Mouse (Mus musculus) kidney, postnatal 10 days (tissue): ENCODE results near the gene Rnf111.
"Not testable (repeated sequence)": the region's sequence is repeated elsewhere in the genome, so short reads cannot be mapped to it uniquely, and the experiment has no call there.

ENCODE experiments used
- DNase-seq: peaks from one replicate; pipeline ENCODE4 v3.0.0; 2021; ENCODE audit warnings: mixed read lengths

The Rnf111 gene

DNA sequence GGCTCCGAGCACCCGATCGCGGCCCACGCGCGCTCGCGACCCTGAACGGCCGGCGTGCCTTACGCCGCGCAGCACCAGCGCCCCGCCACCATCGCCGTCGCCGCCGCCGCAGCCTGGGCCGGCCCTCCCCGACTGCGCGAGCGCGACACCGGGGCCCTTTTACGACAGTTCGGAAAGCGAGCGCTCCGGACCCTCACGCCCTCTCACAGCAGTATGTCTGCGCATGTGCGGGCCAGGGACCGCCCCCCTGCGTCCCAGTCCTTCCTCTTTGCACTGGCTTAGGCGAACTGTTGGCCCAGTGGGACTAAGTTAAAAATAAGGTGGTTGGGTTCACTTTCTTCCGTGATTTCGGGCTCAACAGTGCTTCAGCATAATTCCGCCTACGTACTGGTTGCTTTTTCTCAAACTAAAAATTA, at the start of gene Rnf111:
Rnf111 (minus strand) TSS at position 100 of the 416 bp plus-strand sequence.
- peak; percentile 98 for DNase-seq

DNA sequence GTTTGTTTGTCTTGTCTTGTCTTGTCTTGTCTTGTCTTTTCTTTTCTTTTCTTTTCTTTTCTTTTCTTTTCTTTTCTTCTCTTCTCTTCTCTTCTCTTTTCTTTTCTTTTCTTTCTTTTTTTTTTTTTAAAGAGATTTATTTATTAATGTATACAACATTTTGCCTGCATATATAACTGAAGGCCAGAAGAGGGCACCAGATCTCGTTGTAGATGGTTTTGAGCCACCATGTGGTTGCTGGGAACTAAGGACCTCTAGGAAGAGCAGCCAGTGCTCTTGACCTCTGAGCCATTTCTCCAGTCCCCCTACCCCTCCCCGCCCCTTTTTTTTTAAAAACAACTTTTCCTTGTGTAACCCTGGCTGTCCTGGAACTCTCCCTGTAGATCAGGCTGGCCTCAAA, 48.7 kb upstream of the Rnf111 start:
- DNase-seq, result not testable (repeated sequence)

- no peak for DNase-seq
Observed at GRCm38 (mm10) chr9:70551524-70551923, 48.0 kb upstream of the Rnf111 start.

DNA sequence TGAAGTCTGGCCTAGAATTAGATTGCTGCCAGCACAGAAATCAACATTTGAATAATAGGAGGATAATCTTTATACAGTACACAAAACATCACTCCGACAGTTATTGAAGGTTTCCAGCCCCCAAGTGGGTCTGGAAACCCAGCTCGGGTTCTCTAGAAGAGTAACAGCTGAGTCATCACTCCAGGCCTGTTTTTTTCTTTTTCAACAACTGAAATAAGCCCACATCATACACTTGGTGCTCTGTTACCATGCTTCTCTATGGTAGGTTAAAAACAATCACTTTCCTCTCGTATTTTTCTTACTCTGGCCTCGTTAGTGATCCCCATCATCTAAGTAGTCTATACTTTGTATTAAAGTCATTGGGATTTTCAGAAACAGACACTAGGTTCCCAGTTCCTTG, 44.8 kb upstream of the Rnf111 start:
- no peak for DNase-seq

DNA sequence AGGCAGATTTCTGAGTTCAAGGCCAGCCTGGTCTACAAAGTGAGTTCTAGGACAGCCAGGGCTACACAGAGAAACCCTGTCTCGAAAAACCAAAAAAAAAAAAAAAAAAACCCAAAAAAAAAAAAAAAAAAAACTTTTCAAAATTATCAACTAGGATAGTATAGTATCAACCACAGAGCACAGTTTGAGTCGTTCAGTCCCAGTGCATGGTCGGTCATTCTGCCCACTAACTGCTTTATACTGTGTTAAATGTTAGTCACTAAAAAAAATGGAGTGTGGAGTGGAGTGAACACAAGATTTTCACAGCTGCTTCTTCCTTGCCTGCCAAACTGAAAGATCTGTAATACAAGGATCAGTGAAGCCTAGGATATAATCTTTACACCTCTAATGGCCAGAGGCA, 43.1 kb upstream of the Rnf111 start:
- not testable (repeated sequence) for DNase-seq

DNA sequence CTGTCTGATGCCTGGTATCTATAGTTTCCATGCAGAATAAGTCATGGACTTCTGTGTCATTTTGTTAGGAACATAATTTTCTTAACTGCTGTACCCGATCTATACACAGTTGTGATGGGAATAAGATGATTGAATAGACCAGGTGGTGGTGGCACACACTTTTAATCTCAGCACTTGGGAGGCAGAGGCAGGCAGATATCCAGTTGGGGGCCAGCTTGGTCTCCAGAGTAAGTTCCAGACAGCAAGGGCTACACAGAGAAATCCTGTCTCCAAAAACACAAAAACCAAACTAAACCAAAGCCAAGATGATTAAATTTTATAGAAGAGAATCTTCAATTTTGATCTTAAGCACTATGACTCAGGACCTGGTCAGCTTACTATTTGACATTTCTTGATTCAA, 41.3 kb upstream of the Rnf111 start:
- no peak for DNase-seq

- no peak for DNase-seq
Observed at GRCm38 (mm10) chr9:70543985-70544384, 40.5 kb upstream of the Rnf111 start.

GRCm38 (mm10) chr9:70543048-70543880, 39.7 kb upstream of the Rnf111 start:
- peak; percentile 79 for DNase-seq

DNA sequence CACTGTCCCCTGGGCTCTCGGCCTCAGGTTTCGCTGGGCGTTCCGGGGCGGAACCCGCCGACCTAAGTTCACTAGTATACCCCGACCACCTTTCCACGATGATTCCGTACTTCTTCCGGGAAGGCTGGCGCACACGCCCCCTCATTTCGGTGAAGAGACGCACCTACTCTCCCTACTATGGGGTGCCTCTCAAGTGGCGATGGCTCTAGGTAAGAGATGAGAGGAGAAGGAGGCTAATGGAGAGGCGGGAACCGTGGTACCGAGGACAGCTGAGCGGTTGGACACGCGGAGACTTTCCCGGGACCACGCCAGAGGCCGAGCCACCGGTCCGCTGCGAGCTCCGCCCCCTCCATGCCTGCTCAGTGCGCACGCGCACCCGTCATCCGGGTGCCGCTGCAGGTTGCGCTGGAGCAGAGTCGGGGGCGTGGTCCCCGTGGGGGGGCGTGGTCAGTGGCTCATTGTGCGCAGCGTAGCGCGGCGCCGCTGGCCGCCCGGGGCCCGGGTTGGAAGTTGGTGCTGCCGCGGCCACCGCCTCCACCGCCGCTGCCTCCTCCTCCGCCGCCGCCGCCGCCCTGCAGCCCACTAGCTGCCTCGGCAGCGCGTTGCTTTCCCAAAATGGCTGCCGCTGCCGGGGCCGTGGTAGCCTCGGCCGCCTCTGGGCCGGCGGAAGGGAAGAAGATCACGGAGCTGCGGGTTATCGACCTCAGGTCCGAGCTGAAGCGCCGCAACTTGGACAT, 38.9 kb upstream of the Rnf111 start, which contains the start of gene Sltm:
Sltm (plus strand) TSS at position 450 of the 737 bp plus-strand sequence.
- DNase-seq, result peak; percentile 100

GRCm38 (mm10) chr9:70541584-70541983, 38.1 kb upstream of the Rnf111 start:
- DNase-seq, result no peak

- no peak for DNase-seq
Observed at GRCm38 (mm10) chr9:70533328-70533727, 29.8 kb upstream of the Rnf111 start.

- no peak for DNase-seq
Observed at GRCm38 (mm10) chr9:70524366-70524765, 20.8 kb upstream of the Rnf111 start.

GRCm38 (mm10) chr9:70523813-70524212, 20.3 kb upstream of the Rnf111 start:
- DNase-seq, result no peak

- DNase-seq, result no peak
Observed at GRCm38 (mm10) chr9:70520651-70521050, 17.1 kb upstream of the Rnf111 start.

- no peak for DNase-seq
Observed at GRCm38 (mm10) chr9:70511681-70512080, 8.2 kb upstream of the Rnf111 start.

- peak; percentile 33 for DNase-seq
Observed at GRCm38 (mm10) chr9:70510998-70511583, 7.6 kb upstream of the Rnf111 start.

DNA sequence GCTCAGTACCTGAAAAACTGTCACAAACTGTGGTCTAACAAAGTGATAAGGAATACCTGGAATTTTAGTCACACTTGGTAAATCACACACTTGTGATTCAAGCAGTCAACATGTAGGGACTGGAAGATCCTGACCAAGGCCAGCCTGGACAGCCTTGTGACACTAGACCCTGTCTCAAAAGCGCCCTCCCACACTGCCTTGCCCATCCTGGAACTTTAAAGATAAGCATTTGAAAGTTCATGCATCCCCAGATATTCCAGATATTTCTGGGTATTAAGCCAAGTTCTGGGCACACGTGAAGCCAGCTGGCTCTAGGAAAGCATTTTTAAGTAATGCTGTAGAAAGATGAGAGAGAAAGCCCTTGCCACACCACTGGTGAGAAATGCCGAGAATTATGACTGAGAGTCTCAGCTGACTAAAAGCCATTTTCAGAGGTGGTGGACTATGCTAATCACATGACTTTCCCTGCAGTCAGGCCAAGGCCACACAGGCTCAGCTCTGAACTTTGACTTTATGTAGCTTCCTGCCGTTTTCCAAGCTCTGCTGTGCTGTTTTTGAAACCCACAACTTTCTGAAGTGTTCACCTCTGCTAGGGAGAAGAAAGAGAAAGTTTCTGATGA, 6.5 kb upstream of the Rnf111 start:
- peak; percentile 22 for DNase-seq

- DNase-seq, result no peak
Observed at GRCm38 (mm10) chr9:70506787-70507186, 3.3 kb upstream of the Rnf111 start.

DNA sequence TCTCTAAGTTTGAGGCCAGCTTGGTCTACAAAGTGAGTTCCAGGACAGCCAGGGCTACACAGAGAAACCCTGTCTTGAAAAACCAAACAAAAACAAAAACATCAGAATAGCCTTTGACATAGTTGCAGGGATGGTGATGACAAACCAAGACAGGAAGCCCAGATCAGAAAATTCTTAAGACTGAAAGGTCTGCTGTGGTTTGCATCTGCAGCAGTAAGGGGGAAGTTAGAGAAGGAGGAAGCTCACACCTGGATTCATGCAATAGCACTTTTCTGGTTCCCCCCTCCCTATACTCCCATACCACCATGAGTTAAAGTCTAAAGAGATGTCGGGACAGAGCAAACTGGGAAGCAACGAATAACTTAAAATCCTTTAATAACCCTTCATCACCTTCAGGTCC, 2.7 kb upstream of the Rnf111 start:
- no peak for DNase-seq

DNA sequence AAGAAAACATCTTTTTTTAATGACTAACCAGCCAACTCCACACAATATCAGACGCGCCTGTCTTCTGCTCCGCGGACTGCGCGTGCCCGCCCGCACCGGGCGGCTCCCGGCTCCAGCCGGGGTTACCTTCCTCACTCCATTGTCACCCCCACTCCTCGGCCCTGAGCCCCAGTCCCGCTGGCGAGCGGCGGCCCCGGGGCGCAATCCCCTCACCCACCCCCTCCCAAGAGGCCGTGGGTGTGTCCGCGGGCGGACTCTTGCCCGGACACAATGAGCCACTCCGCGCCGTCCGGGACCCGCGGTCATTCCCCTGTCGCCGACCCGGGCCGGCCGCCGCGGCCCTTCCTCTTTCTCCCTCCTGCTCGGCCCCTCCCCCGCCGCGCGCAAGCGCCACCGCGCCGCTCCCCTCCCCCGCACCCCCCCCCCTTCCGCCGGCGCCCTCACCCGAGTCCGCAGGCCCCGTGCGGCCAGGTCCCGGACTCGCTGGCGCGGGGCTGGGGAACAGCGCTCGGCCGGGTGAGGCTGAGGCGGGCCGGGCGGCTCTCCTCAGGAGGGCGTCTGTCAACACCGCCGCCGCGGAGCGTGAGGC, 416 bp downstream of the Rnf111 start:
- peak; percentile 84 for DNase-seq

DNA sequence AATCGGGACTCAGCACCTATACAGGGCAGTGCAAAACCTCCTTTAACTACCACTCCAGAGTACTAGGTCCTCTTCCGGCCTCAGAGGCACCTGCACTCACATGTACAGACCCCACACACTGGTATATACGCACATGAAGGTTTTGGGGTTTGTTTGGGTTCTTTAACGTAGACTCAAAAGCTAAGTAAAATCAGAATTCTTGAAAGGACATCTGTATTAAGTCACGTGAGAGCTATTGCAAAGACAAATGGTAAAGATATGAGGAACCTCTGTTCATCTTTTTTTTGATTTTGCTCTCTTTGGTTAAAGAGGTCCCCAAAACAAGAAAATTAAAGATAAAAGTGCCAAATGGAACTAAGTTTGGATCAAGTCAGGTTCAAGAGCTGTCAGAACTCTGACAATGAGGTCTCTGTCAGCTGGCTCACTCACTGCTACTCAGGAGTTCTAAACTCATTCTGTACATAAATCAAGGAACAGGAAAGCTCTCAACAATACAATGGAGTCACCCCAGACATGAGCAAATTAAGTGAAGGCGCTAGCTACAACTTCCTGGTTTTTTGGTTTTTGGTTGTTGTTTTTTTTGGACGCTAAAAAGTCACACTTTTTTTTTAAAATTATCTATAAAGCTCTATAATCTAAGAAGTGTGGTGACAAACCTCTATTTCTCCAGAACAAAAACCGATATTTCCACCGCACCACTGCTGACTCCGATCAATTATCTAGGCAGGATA, 1.1 kb downstream of the Rnf111 start:
- DNase-seq, result no peak

GRCm38 (mm10) chr9:70496990-70497389, 6.5 kb downstream of the Rnf111 start:
- DNase-seq, result no peak
